In the genomic region with DNA sequence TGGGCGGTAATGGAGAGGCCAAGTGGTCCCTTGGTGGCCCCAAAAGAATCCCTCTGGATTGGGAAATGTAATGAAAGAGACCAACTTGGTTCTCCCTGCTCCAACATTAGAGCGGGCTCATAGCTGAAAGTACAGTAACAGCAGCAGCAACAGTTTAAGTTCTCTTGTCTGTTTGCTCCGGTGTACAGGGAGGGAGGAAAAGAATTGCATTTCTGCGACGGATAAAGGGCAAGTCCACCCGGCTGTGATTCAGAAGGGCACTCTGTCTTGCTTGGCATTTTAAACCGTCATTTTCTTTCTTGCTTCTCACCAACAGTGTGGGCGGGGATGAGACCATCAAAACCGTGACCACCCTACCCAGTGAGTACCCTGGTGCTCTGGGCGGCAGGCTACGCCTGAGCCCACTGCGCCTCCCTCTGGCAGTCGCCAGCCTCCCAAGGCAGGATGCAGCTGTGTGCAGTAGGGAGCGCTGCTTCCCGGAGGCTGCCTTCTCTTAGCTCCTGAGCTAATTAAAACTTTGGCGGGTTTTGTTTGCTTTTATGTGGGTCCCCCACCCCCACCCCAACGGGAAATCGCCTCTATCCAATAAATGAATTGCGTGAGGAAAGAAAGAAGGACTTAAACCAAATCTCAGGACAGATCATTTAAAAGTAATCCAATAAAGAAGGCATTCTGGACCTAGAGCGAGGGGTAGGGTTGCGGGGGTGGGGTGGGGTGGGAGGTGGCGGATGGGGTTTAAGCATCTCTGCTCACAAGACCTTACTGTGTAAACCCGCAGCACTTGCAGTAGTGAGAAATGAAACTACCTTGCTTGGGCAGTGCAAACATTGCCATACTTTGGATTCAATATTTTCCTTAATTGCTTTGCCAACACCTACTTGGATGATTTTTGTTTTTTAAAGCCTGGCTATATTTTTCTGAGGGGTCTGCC, we compare ENCODE assay signal across 9 mouse cellular contexts.
DNase-seq lines count a peak whose midpoint lies in the region; ATAC-seq lines count a peak whose summit lies in the region.
"Had no signal": no experiment of that assay in that cellular context is flagged by ENCODE, and none has a peak within 500 bp of the region (broad histone marks: within the 10 kb centered on the region; RNA-seq: fewer than 3 reads in every experiment).

No protein-coding gene starts in this region.

- peak; percentile 84 for ATAC-seq in intestine, embryonic 16.5 days
- peak; percentile 84 for ATAC-seq in midbrain, embryonic 12.5 days (ENCODE audit: low FRiP score, low read depth)

- H3K27ac ChIP-seq in intestine, embryonic 16.5 days (ENCODE audit: low read length): no peak overlapping the region
- no peak overlapping the region for H3K27ac ChIP-seq in midbrain, embryonic 12.5 days (replicated peaks)
- H3K27ac ChIP-seq: macrophage had no signal

- H3K36me3 ChIP-seq in intestine, embryonic 16.5 days (ENCODE audit: control insufficient read depth, insufficient read depth, low read length): no peaks in the 10 kb centered on the region
- H3K36me3 ChIP-seq in midbrain, embryonic 12.5 days: no peaks in the 10 kb centered on the region
- no peaks in the 10 kb centered on the region for H3K36me3 ChIP-seq in splenic B cell, adult 2 months (ENCODE audit: control insufficient read depth, insufficient read depth, low read length, poor library complexity, severe bottlenecking)

- no peaks in the 10 kb centered on the region for H3K27me3 ChIP-seq in intestine, embryonic 16.5 days (replicated peaks; ENCODE audit: control insufficient read depth, insufficient read depth, low read length)
- no peaks in the 10 kb centered on the region for H3K27me3 ChIP-seq in midbrain, embryonic 12.5 days
- H3K27me3 ChIP-seq in splenic B cell, adult 2 months (ENCODE audit: control insufficient read depth, insufficient read depth, low read length, poor library complexity, severe bottlenecking): no peaks in the 10 kb centered on the region

- H3K4me3 ChIP-seq in intestine, embryonic 16.5 days (ENCODE audit: low read length): peak overlapping the region; percentile 28
- peak overlapping the region; percentile 27 for H3K4me3 ChIP-seq in midbrain, embryonic 12.5 days

- H3K9me3 ChIP-seq in intestine, embryonic 16.5 days (ENCODE audit: control insufficient read depth, low read length): no peaks in the 10 kb centered on the region
- no peaks in the 10 kb centered on the region for H3K9me3 ChIP-seq in midbrain, embryonic 12.5 days

- DNase-seq in ZHBTc4 (ENCODE audit: low read depth, low spot score) (peak; percentile 73), adipocyte (ENCODE audit: low spot score) (no peak)
- peak; percentile 52 to 68 for DNase-seq in cerebellum, postnatal 25 days
- peak; percentile 46 to 55 for DNase-seq in frontal cortex, postnatal 36 days (ENCODE audit: low spot score in 2 of 2)
- peak; percentile 76 for DNase-seq in left cerebral cortex, postnatal 4 days
- DNase-seq in splenic B cell, adult 2 months (ENCODE audit: low read depth, low spot score): peak; percentile 34

- intact Hi-C loops in left cerebral cortex, postnatal 4 days (cut with DNase I): loop anchor here (10.0 kb wide), 1 partner anchor 738 kb away; no protein-coding TSS in a partner anchor

- H3K4me1 ChIP-seq in intestine, embryonic 16.5 days (ENCODE audit: control insufficient read depth, insufficient read depth, low read length): 0 out of 2 replicates have a peak, but pooled peaks cover 3% of the 10 kb centered on the region
- H3K4me1 ChIP-seq in midbrain, embryonic 12.5 days: peaks cover 6% of the 10 kb centered on the region; the same call in 1 of the 2 replicates

- peak overlapping the region; percentile 51 for H3K4me2 ChIP-seq in intestine, embryonic 16.5 days (ENCODE audit: low read depth, low read length)
- H3K4me2 ChIP-seq in midbrain, embryonic 12.5 days (replicated peaks): peak overlapping the region; percentile 38

- peak overlapping the region; percentile 12 for H3K9ac ChIP-seq in intestine, embryonic 16.5 days (ENCODE audit: low read depth, low read length)
- no peak overlapping the region for H3K9ac ChIP-seq in midbrain, embryonic 12.5 days (replicated peaks)

- 12% methylated on average over 23 of the region's 23 CpGs for WGBS in intestine, embryonic 16.5 days
- WGBS in midbrain, embryonic 12.5 days: 7% methylated on average over 23 of the region's 23 CpGs
